Mouse (Mus musculus) bone marrow, adult 2 months (tissue): Measurements from ENCODE around the gene Amdhd2.

Experiments used
- CTCF ChIP-seq: fragments of 200-500 bp; IDR thresholded peaks from 2 replicates; pipeline ENCODE4 v1.5.1; 2011; ENCODE audit warnings: low read length, control low read depth; ENCODE audit not compliant: control insufficient read depth, insufficient read depth
- POLR2A ChIP-seq: fragments of 200-500 bp; IDR thresholded peaks from 2 replicates; pipeline ENCODE4 v1.6.1; 2011; ENCODE audit warnings: low read depth, mild to moderate bottlenecking, control low read depth, low read length, borderline replicate concordance; ENCODE audit not compliant: control insufficient read depth

DNA sequence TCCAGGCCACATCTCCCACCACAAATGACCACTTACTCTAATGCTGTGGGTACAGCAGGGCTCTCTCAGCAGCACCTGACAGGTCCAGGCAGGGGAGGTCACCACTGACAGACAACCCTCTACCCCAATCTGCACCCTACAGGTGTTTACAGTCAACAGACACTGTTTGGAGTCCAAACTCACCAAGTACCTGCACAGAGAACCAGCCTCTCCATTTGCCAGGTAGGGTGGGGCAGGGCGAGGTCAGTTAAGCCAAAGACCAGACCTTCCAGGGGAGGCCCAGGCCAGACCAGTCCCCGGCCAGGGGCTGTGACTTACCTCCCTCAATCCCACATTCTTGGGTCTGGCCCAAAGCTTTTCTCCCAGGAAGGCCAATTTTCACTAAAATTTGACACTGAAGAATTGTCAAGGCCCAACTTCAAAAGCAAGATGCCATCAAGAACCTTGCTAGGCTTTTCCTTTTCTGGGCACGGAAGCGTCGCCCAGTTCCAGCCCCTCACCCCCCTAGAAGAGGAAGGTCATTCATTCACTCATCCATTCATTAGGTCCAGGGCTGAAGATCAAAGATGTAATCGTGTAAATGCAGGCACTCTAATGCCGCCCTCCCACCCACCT is 4.4 kb upstream of the Amdhd2 start:
- TF ChIP-seq CTCF (no peak), POLR2A (no peak)
